10 mouse cellular contexts compared by ENCODE assay signal in genomic region chr12:112816294-112816693, GRCm38 (mm10). TPM values are rescaled to one million over a fixed set of nuclear protein-coding genes. Genes with fewer than 3 reads are reported as not detected.
DNase-seq lines count a peak whose midpoint lies in the region; ATAC-seq and TF ChIP-seq lines count a peak whose summit lies in the region.
"Had no signal": no experiment of that assay in that cellular context is flagged by ENCODE, and none has a peak within 500 bp of the region (broad histone marks: within the 10 kb centered on the region; RNA-seq: fewer than 3 reads in every experiment).

No protein-coding gene starts in this region.

- DNase-seq in hindbrain, embryonic 14.5 days (ENCODE audit: low spot score) = peak; percentile 61
- DNase-seq in CD4-positive, CD25-positive, alpha-beta regulatory T cell, adult 2 months (ENCODE audit: low read depth, low spot score) = peak; percentile 78
- peak; percentile 68 for DNase-seq in ZHBTc4 (ENCODE audit: low read depth, low spot score)
- peak; percentile 70 for DNase-seq in limb, embryonic 14.5 days (ENCODE audit: low spot score)
- DNase-seq in right cerebral cortex, adult 18-20 months = peak; percentile 43
- no peak for DNase-seq in gastrocnemius, postnatal 4 days (ENCODE audit: low spot score in 2 of 2)

- no peak for TF ChIP-seq POLR2A in limb, embryonic 14.5 days (IDR thresholded peaks at IDR 0.05; ENCODE audit: borderline replicate concordance, extremely low read depth, insufficient read depth, insufficient read length)

- H3K4me3 ChIP-seq in hindbrain, embryonic 14.5 days (replicated peaks; ENCODE audit: low read length) = no peak overlapping the region
- H3K4me3 ChIP-seq in hindbrain, embryonic 16.5 days (ENCODE audit: low read length) = no peak overlapping the region
- no peak overlapping the region for H3K4me3 ChIP-seq in limb, embryonic 14.5 days (replicated peaks; ENCODE audit: low read length)
- H3K4me3 ChIP-seq: embryonic facial prominence, embryonic 13.5 days; limb, embryonic 13.5 days had no signal

- 59% methylated on average over 4 of the region's 4 CpGs for WGBS in hindbrain, embryonic 14.5 days
- 54% methylated on average over 4 of the region's 4 CpGs for WGBS in hindbrain, embryonic 16.5 days
- WGBS in limb, embryonic 14.5 days = 55% methylated on average over 4 of the region's 4 CpGs

- ATAC-seq in hindbrain, embryonic 14.5 days (ENCODE audit: low FRiP score) = no peak
- no peak for ATAC-seq in hindbrain, embryonic 16.5 days
- ATAC-seq in erythroblast, adult 5-6 weeks (replicated peaks; ENCODE audit: low FRiP score, poor library complexity, severe bottlenecking) = peak; percentile 64; the same call in 1 of the 2 replicates
- no peak for ATAC-seq in limb, embryonic 14.5 days (ENCODE audit: low FRiP score, low read depth)

- peaks cover 83% of the 10 kb centered on the region for H3K36me3 ChIP-seq in hindbrain, embryonic 14.5 days (replicated peaks; ENCODE audit: control insufficient read depth, insufficient read depth)
- H3K36me3 ChIP-seq in hindbrain, embryonic 16.5 days (ENCODE audit: control insufficient read depth, insufficient read depth, low read length) = peaks cover 21% of the 10 kb centered on the region
- peaks cover 54% of the 10 kb centered on the region for H3K36me3 ChIP-seq in limb, embryonic 14.5 days (ENCODE audit: control insufficient read depth, insufficient read depth, low read length)

- H3K27ac ChIP-seq in hindbrain, embryonic 14.5 days = no peak overlapping the region
- H3K27ac ChIP-seq in hindbrain, embryonic 16.5 days (ENCODE audit: low read depth, low read length) = no peak overlapping the region
- H3K27ac ChIP-seq in limb, embryonic 14.5 days (replicated peaks; ENCODE audit: low read depth, low read length) = no peak overlapping the region
- H3K27ac ChIP-seq: embryonic facial prominence, embryonic 13.5 days; limb, embryonic 13.5 days had no signal

- no peak overlapping the region for H3K4me2 ChIP-seq in hindbrain, embryonic 14.5 days (replicated peaks)
- no peak overlapping the region for H3K4me2 ChIP-seq in hindbrain, embryonic 16.5 days (ENCODE audit: low read length)
- H3K4me2 ChIP-seq in limb, embryonic 14.5 days (replicated peaks; ENCODE audit: low read depth, low read length, severe bottlenecking) = no peak overlapping the region
- H3K4me2 ChIP-seq: embryonic facial prominence, embryonic 13.5 days; limb, embryonic 13.5 days had no signal

- no peak overlapping the region for H3K9ac ChIP-seq in hindbrain, embryonic 14.5 days
- H3K9ac ChIP-seq in hindbrain, embryonic 16.5 days (ENCODE audit: low read depth, low read length) = no peak overlapping the region
- no peak overlapping the region for H3K9ac ChIP-seq in limb, embryonic 14.5 days (ENCODE audit: low read depth, low read length, severe bottlenecking)
- H3K9ac ChIP-seq: embryonic facial prominence, embryonic 13.5 days; limb, embryonic 13.5 days had no signal

- H3K27me3 ChIP-seq in hindbrain, embryonic 14.5 days (ENCODE audit: control insufficient read depth, insufficient read depth, low read length) = no peaks in the 10 kb centered on the region
- H3K27me3 ChIP-seq in hindbrain, embryonic 16.5 days (replicated peaks; ENCODE audit: control insufficient read depth, insufficient read depth, low read length) = no peaks in the 10 kb centered on the region
- no peaks in the 10 kb centered on the region for H3K27me3 ChIP-seq in limb, embryonic 14.5 days (ENCODE audit: control insufficient read depth, insufficient read depth, low read length)
- H3K27me3 ChIP-seq: embryonic facial prominence, embryonic 13.5 days; limb, embryonic 13.5 days had no signal

- H3K9me3 ChIP-seq in hindbrain, embryonic 14.5 days (ENCODE audit: control insufficient read depth, low read length) = no peaks in the 10 kb centered on the region
- H3K9me3 ChIP-seq in hindbrain, embryonic 16.5 days (ENCODE audit: control insufficient read depth, low read length) = no peaks in the 10 kb centered on the region
- no peaks in the 10 kb centered on the region for H3K9me3 ChIP-seq in limb, embryonic 14.5 days (ENCODE audit: control insufficient read depth, low read length)
- H3K9me3 ChIP-seq: embryonic facial prominence, embryonic 13.5 days; limb, embryonic 13.5 days had no signal

- no peaks in the 10 kb centered on the region for H3K4me1 ChIP-seq in hindbrain, embryonic 14.5 days (replicated peaks; ENCODE audit: control insufficient read depth, insufficient read depth, low read length)
- H3K4me1 ChIP-seq in hindbrain, embryonic 16.5 days (ENCODE audit: control insufficient read depth, insufficient read depth, low read depth, low read length) = no peaks in the 10 kb centered on the region
- no peaks in the 10 kb centered on the region for H3K4me1 ChIP-seq in limb, embryonic 14.5 days (ENCODE audit: control insufficient read depth, insufficient read depth, low read length)
- H3K4me1 ChIP-seq: limb, embryonic 13.5 days had no signal

RNA-seq across cellular contexts. Expression of gene Clba1, which starts 7.6 kb away (rescaled TPM):
- polyA plus RNA-seq in hindbrain, embryonic 14.5 days (2014; fragmentation: Nextera tagmentation; extraction: Ambion mirVana) = 20.2 and 21.0 TPM in 2 replicates
- polyA plus RNA-seq in hindbrain, embryonic 16.5 days (2015; fragmentation: Nextera tagmentation; extraction: Ambion mirVana) = 21.7 and 24.2 TPM in 2 replicates
- total RNA-seq in erythroblast, adult 5-6 weeks (2015; ENCODE audit: low replicate concordance) = not detected in 2 replicates
- total RNA-seq in erythroblast, adult 5-6 weeks (2017; ENCODE audit: low replicate concordance) = 0.42 TPM in 1 of 2 replicates, not detected in the other
- polyA plus RNA-seq in limb, embryonic 14.5 days (2012; rRNA removed) = 3.7 and 4.8 TPM in 2 replicates
- 5.7 and 6.2 TPM in 2 replicates for polyA plus RNA-seq in limb, embryonic 14.5 days (2014; fragmentation: Nextera tagmentation; extraction: Ambion mirVana)
- total RNA-seq in gastrocnemius, postnatal 4 days (2021) = 1 to 10 TPM in 1 of 2 experiments, under 1 TPM in 1; 0.96 to 1.4 TPM

RNA-seq across cellular contexts. Expression of gene Cdca4, which starts 12.9 kb away (rescaled TPM):
- polyA plus RNA-seq in hindbrain, embryonic 14.5 days (2014; fragmentation: Nextera tagmentation; extraction: Ambion mirVana) = 39.1 and 43.4 TPM in 2 replicates
- polyA plus RNA-seq in hindbrain, embryonic 16.5 days (2015; fragmentation: Nextera tagmentation; extraction: Ambion mirVana) = 31.3 and 36.7 TPM in 2 replicates
- 28.8 and 35.5 TPM in 2 replicates for total RNA-seq in erythroblast, adult 5-6 weeks (2015; ENCODE audit: low replicate concordance)
- 22.1 and 29.7 TPM in 2 replicates for total RNA-seq in erythroblast, adult 5-6 weeks (2017; ENCODE audit: low replicate concordance)
- 81.0 and 89.9 TPM in 2 replicates for polyA plus RNA-seq in limb, embryonic 14.5 days (2012; rRNA removed)
- 113 and 126 TPM in 2 replicates for polyA plus RNA-seq in limb, embryonic 14.5 days (2014; fragmentation: Nextera tagmentation; extraction: Ambion mirVana)
- 10 to 100 TPM; 17.1 to 20.6 TPM for total RNA-seq in gastrocnemius, postnatal 4 days (2021)

RNA-seq across cellular contexts. Expression of gene Ahnak2, which starts 13.8 kb away (rescaled TPM):
- polyA plus RNA-seq in hindbrain, embryonic 14.5 days (2014; fragmentation: Nextera tagmentation; extraction: Ambion mirVana) = 1.9 and 2.5 TPM in 2 replicates
- 3.4 and 3.7 TPM in 2 replicates for polyA plus RNA-seq in hindbrain, embryonic 16.5 days (2015; fragmentation: Nextera tagmentation; extraction: Ambion mirVana)
- not detected in 2 replicates for total RNA-seq in erythroblast, adult 5-6 weeks (2015; ENCODE audit: low replicate concordance)
- 0.09 TPM in 1 of 2 replicates, not detected in the other for total RNA-seq in erythroblast, adult 5-6 weeks (2017; ENCODE audit: low replicate concordance)
- 2.1 and 2.5 TPM in 2 replicates for polyA plus RNA-seq in limb, embryonic 14.5 days (2012; rRNA removed)
- polyA plus RNA-seq in limb, embryonic 14.5 days (2014; fragmentation: Nextera tagmentation; extraction: Ambion mirVana) = 3.3 TPM in 2 replicates
- total RNA-seq in gastrocnemius, postnatal 4 days (2021) = 10 to 100 TPM; 26.7 to 32.1 TPM

RNA-seq across cellular contexts. Expression of gene Gpr132, which starts 51.7 kb away (rescaled TPM):
- not detected in 2 replicates for polyA plus RNA-seq in hindbrain, embryonic 14.5 days (2014; fragmentation: Nextera tagmentation; extraction: Ambion mirVana)
- 0.08 TPM in 1 of 2 replicates, not detected in the other for polyA plus RNA-seq in hindbrain, embryonic 16.5 days (2015; fragmentation: Nextera tagmentation; extraction: Ambion mirVana)
- total RNA-seq in erythroblast, adult 5-6 weeks (2015; ENCODE audit: low replicate concordance) = 1.9 and 2.3 TPM in 2 replicates
- 1.1 and 2.1 TPM in 2 replicates for total RNA-seq in erythroblast, adult 5-6 weeks (2017; ENCODE audit: low replicate concordance)
- 0.50 and 0.63 TPM in 2 replicates for polyA plus RNA-seq in limb, embryonic 14.5 days (2012; rRNA removed)
- 0.29 and 0.36 TPM in 2 replicates for polyA plus RNA-seq in limb, embryonic 14.5 days (2014; fragmentation: Nextera tagmentation; extraction: Ambion mirVana)
- total RNA-seq in gastrocnemius, postnatal 4 days (2021) = under 1 TPM; 0.10 to 0.18 TPM
- polyA plus RNA-seq: embryonic facial prominence, embryonic 13.5 days had no signal

RNA-seq across cellular contexts. Expression of gene Pld4, which starts 55.8 kb away (rescaled TPM):
- polyA plus RNA-seq in hindbrain, embryonic 14.5 days (2014; fragmentation: Nextera tagmentation; extraction: Ambion mirVana) = 7.1 and 7.9 TPM in 2 replicates
- 5.6 and 7.0 TPM in 2 replicates for polyA plus RNA-seq in hindbrain, embryonic 16.5 days (2015; fragmentation: Nextera tagmentation; extraction: Ambion mirVana)
- 31.9 and 42.8 TPM in 2 replicates for total RNA-seq in erythroblast, adult 5-6 weeks (2015; ENCODE audit: low replicate concordance)
- 14.6 and 26.6 TPM in 2 replicates for total RNA-seq in erythroblast, adult 5-6 weeks (2017; ENCODE audit: low replicate concordance)
- 15.7 and 16.9 TPM in 2 replicates for polyA plus RNA-seq in limb, embryonic 14.5 days (2012; rRNA removed)
- polyA plus RNA-seq in limb, embryonic 14.5 days (2014; fragmentation: Nextera tagmentation; extraction: Ambion mirVana) = 13.4 and 14.0 TPM in 2 replicates
- 10 to 100 TPM; 12.5 TPM for total RNA-seq in gastrocnemius, postnatal 4 days (2021)

Comparison
In these comparisons a context has a peak if more than half of its experiments do, and no peak if none do; other contexts are left out.
1. DNase-seq: peak in hindbrain, embryonic 14.5 days (single experiment), CD4-positive, CD25-positive, alpha-beta regulatory T cell, adult 2 months (single experiment), ZHBTc4 (single experiment), limb, embryonic 14.5 days (single experiment) and right cerebral cortex, adult 18-20 months (single experiment); none in gastrocnemius, postnatal 4 days (0 of 2).